Mouse (Mus musculus): Measurements from ENCODE around the gene Fbxo48.

GRCm38 (mm10) chr11:16972027-16972426 lies 20.9 kb downstream of the Fbxo48 start:
- TF ChIP-seq CTCF (conservative IDR thresholded peaks at IDR 0.05; ENCODE audit: insufficient read depth, insufficient read length, low read depth, low read length) (no peak), POLR2A (IDR thresholded peaks at IDR 0.05; ENCODE audit: low read depth, low read length) (no peak)

Measured in kidney, adult 2 months (tissue).